Mouse (Mus musculus): ENCODE data around the gene Srsf5.
A peak's percentile ranks its signal among the peaks of the same experiment; 100 is the strongest.
"Not testable (repeated sequence)": the region's sequence is repeated elsewhere in the genome, so short reads cannot be mapped to it uniquely, and the experiment has no call there.

The Srsf5 gene

GRCm38 (mm10) chr12:80945334-80945995 lies at the start of gene Srsf5:
Gene Srsf5 (plus strand): TSS chr12:80945504.
- peak; percentile 97 to 99 for DNase-seq (ENCODE audit: low spot score in 2 of 2)

GRCm38 (mm10) chr12:80909631-80910030 lies 35.7 kb upstream of the Srsf5 start:
- DNase-seq (ENCODE audit: low spot score in 2 of 2), result no peak

- DNase-seq (ENCODE audit: low spot score in 2 of 2), result no peak
Observed at GRCm38 (mm10) chr12:80917764-80918163, 27.5 kb upstream of the Srsf5 start.

- DNase-seq (ENCODE audit: low spot score in 2 of 2), result no peak
Observed at GRCm38 (mm10) chr12:80921301-80921700, 24.0 kb upstream of the Srsf5 start.

GRCm38 (mm10) chr12:80922869-80923268 lies 22.4 kb upstream of the Srsf5 start:
- no peak for DNase-seq (ENCODE audit: low spot score in 2 of 2)

GRCm38 (mm10) chr12:80923602-80924001 lies 21.7 kb upstream of the Srsf5 start:
- DNase-seq (ENCODE audit: low spot score in 2 of 2), result no peak

- DNase-seq (ENCODE audit: low spot score in 2 of 2), result peak; percentile 55 to 71
Observed at GRCm38 (mm10) chr12:80924205-80924604, 21.1 kb upstream of the Srsf5 start.

GRCm38 (mm10) chr12:80925919-80926318 lies 19.4 kb upstream of the Srsf5 start:
- no peak for DNase-seq (ENCODE audit: low spot score in 2 of 2)

- no peak for DNase-seq (ENCODE audit: low spot score in 2 of 2)
Observed at GRCm38 (mm10) chr12:80926550-80926949, 18.8 kb upstream of the Srsf5 start.

- no peak for DNase-seq (ENCODE audit: low spot score in 2 of 2)
Observed at GRCm38 (mm10) chr12:80927518-80927917, 17.8 kb upstream of the Srsf5 start.

GRCm38 (mm10) chr12:80928881-80929280 lies 16.4 kb upstream of the Srsf5 start:
- DNase-seq (ENCODE audit: low spot score in 2 of 2), result no peak

GRCm38 (mm10) chr12:80930141-80930540 lies 15.2 kb upstream of the Srsf5 start:
- DNase-seq (ENCODE audit: low spot score in 2 of 2), result no peak

- no peak for DNase-seq (ENCODE audit: low spot score in 2 of 2)
Observed at GRCm38 (mm10) chr12:80931402-80932140, 13.7 kb upstream of the Srsf5 start.

GRCm38 (mm10) chr12:80932865-80933264 lies 12.4 kb upstream of the Srsf5 start:
- DNase-seq (ENCODE audit: low spot score in 2 of 2), result no peak

- no peak for DNase-seq (ENCODE audit: low spot score in 2 of 2)
Observed at GRCm38 (mm10) chr12:80936751-80937150, 8.6 kb upstream of the Srsf5 start.

GRCm38 (mm10) chr12:80937331-80938029 lies 7.8 kb upstream of the Srsf5 start:
- no peak for DNase-seq (ENCODE audit: low spot score in 2 of 2)

- peak in 1 of 2 experiments; percentile 39 for DNase-seq (ENCODE audit: low spot score in 2 of 2)
Observed at GRCm38 (mm10) chr12:80938642-80939041, 6.7 kb upstream of the Srsf5 start.

- no peak for DNase-seq (ENCODE audit: low spot score in 2 of 2)
Observed at GRCm38 (mm10) chr12:80939165-80939564, 6.1 kb upstream of the Srsf5 start.

GRCm38 (mm10) chr12:80941886-80942285 lies 3.4 kb upstream of the Srsf5 start:
- DNase-seq (ENCODE audit: low spot score in 2 of 2), result no peak

GRCm38 (mm10) chr12:80943395-80943794 lies 1.9 kb upstream of the Srsf5 start:
- no peak for DNase-seq (ENCODE audit: low spot score in 2 of 2)

- no peak for DNase-seq (ENCODE audit: low spot score in 2 of 2)
Observed at GRCm38 (mm10) chr12:80944204-80944603, 1.1 kb upstream of the Srsf5 start.

GRCm38 (mm10) chr12:80944963-80945333 lies 356 bp upstream of the Srsf5 start:
- not testable (repeated sequence) for DNase-seq (ENCODE audit: low spot score in 2 of 2)

GRCm38 (mm10) chr12:80945996-80946355 lies 672 bp downstream of the Srsf5 start:
- DNase-seq (ENCODE audit: low spot score in 2 of 2), result peak; percentile 89 to 93
